Mouse (Mus musculus) heart, embryonic 14.5 days (tissue): ENCODE results near the gene BC025920. TPM values are rescaled to one million over a fixed set of nuclear protein-coding genes. Genes with fewer than 3 reads are reported as not detected.
"Not testable (repeated sequence)": the region's sequence is repeated elsewhere in the genome, so short reads cannot be mapped to it uniquely, and the experiment has no call there.

ENCODE experiments used
- ATAC-seq: fragments of 200-750 bp; cut with Nextera tagmentation; 2 replicates; pipeline ENCODE4 v1.8.0; 2017; ENCODE audit warnings: low read depth, moderate TSS enrichment; ENCODE audit not compliant: insufficient number of reproducible peaks, insufficient read depth, low FRiP score
- H3K27ac ChIP-seq, 2 experiments: fragments of 200-500 bp in 1 of 2; fragments of 300-500 bp in 1 of 2; sonication (generic) in 1 of 2; replicated peaks in 1 of 2; 2 replicates each; pipeline ENCODE4 v1.5.1; 2012 to 2014; ENCODE audit warnings: low read depth in 2 of 2, low read length in 2 of 2, control low read depth in 1 of 2, mild to moderate bottlenecking in 1 of 2, mixed read lengths in 1 of 2; ENCODE audit not compliant: control insufficient read depth in 1 of 2, insufficient read depth in 1 of 2
- H3K27me3 ChIP-seq: fragments of 300-500 bp; sonication (generic); 2 replicates; pipeline ENCODE4 v1.6.1; 2014; ENCODE audit warnings: mild to moderate bottlenecking, low read length, control low read depth; ENCODE audit not compliant: control insufficient read depth, insufficient read depth
- H3K36me3 ChIP-seq: fragments of 300-500 bp; sonication (generic); 2 replicates; pipeline ENCODE4 v1.6.1; 2014; ENCODE audit warnings: mild to moderate bottlenecking, control low read depth, low read length, mixed read lengths; ENCODE audit not compliant: control insufficient read depth, insufficient read depth
- H3K4me1 ChIP-seq, 2 experiments: fragments of 200-500 bp in 1 of 2; fragments of 300-500 bp in 1 of 2; sonication (generic) in 1 of 2; 2 replicates each; pipeline ENCODE4 v1.6.1; 2012 to 2014; ENCODE audit warnings: low read length in 2 of 2, control low read depth in 1 of 2, mixed read lengths in 1 of 2; ENCODE audit not compliant: control insufficient read depth in 2 of 2, insufficient read depth in 2 of 2
- H3K4me2 ChIP-seq: fragments of 300-500 bp; sonication (generic); 2 replicates; pipeline ENCODE4 v1.6.1; 2014; ENCODE audit warnings: mild to moderate bottlenecking, low read length
- H3K4me3 ChIP-seq, 2 experiments: fragments of 200-500 bp in 1 of 2; fragments of 300-500 bp in 1 of 2; sonication (generic) in 1 of 2; 2 replicates each; pipeline ENCODE4 v1.5.1; 2012 to 2014; ENCODE audit warnings: low read length in 2 of 2, mild to moderate bottlenecking in 2 of 2, control low read depth in 1 of 2, low read depth in 1 of 2, moderate library complexity in 1 of 2; ENCODE audit not compliant: control insufficient read depth in 1 of 2, insufficient read depth in 1 of 2
- H3K9ac ChIP-seq: fragments of 300-500 bp; sonication (generic); 2 replicates; pipeline ENCODE4 v1.6.1; 2014; ENCODE audit warnings: mild to moderate bottlenecking, low read length
- H3K9me3 ChIP-seq: fragments of 300-500 bp; sonication (generic); 2 replicates; pipeline ENCODE4 v1.6.1; 2016; ENCODE audit warnings: low read length, control low read depth; ENCODE audit not compliant: control insufficient read depth
- WGBS: fragments of 180-500 bp; shearing (Covaris S2); extraction: QIAGEN DNeasy Blood & Tissue Kit; methylation state at CpG from one replicate; pipeline ENCODE4 v1.1.7; 2014; 5-methylcytosine and 5-hydroxymethylcytosine counted together
- polyA plus RNA-seq: library from polyadenylated mRNA; unstranded; fragments of >200 nt; fragmentation: Nextera tagmentation; extraction: Ambion mirVana; gene quantifications from 2 replicates; pipeline ENCODE4 v1.2.1, GENCODE M21; 2014

The BC025920 gene
- polyA plus RNA-seq, 1 experiment from 2014 or later, result 0.35 TPM

GRCm38 (mm10) chr10:81633253-81634099, 27.4 kb downstream of the BC025920 start:
- Histone ChIP-seq H3K4me3 (peak overlapping the region; percentile 37 to 67), H3K4me2 (peak overlapping the region; percentile 66), H3K9me3 (no peaks in the 10 kb centered on the region), H3K9ac (peak overlapping the region; percentile 54), H3K27me3 (no peaks in the 10 kb centered on the region), H3K4me1 (peaks cover 0 to 8% of the 10 kb centered on the region in 2 experiments; a peak in 2 of 4 replicates), H3K36me3 (no peaks in the 10 kb centered on the region), H3K27ac (peak overlapping the region; percentile 37 to 65; a peak in 3 of 4 replicates)
- peak; percentile 84 for ATAC-seq
- WGBS, result 3% methylated on average over 34 of the region's 37 CpGs

DNA sequence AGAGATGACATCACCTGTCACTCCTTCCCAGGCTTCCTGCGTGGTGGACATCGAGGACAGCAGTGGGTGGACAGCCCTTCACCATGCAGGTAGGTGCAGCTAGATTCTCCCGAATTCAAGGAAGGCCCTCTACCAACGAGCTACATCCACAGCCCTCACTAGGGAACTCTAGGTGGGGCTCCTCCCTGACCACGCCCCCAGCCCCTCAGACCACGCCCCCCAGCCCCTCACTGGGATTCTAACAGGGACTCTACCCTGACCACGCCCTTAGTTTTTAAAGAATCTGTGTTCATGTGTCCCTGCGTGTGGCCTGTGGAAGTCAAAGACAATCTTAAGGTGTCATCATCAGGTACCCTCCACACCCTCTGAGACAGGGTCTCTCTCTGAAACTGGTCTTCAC, 30.3 kb downstream of the BC025920 start:
- Histone ChIP-seq H3K4me2 (no peak overlapping the region), H3K36me3 (no peaks in the 10 kb centered on the region), H3K27ac (no peak overlapping the region), H3K4me3 (no peak overlapping the region), H3K27me3 (no peaks in the 10 kb centered on the region), H3K9ac (no peak overlapping the region), H3K4me1 (peaks cover 0 to 8% of the 10 kb centered on the region in 2 experiments; a peak in 2 of 4 replicates), H3K9me3 (no peaks in the 10 kb centered on the region)
- no peak for ATAC-seq
- 15% methylated on average over 8 of the region's 8 CpGs for WGBS

GRCm38 (mm10) chr10:81638101-81638500, 32.0 kb downstream of the BC025920 start:
- no peaks in the 10 kb centered on the region for H3K27me3 ChIP-seq
- WGBS, result 64% methylated on average over 6 of the region's 6 CpGs
- no peaks in the 10 kb centered on the region for H3K9me3 ChIP-seq
- peaks cover 12 to 16% of the 10 kb centered on the region in 2 experiments for H3K4me1 ChIP-seq
- no peaks in the 10 kb centered on the region for H3K36me3 ChIP-seq
- H3K4me2 ChIP-seq, result no peak overlapping the region
- H3K4me3 ChIP-seq, result no peak overlapping the region
- no peak overlapping the region for H3K9ac ChIP-seq
- H3K27ac ChIP-seq, result no peak overlapping the region
- no peak for ATAC-seq

DNA sequence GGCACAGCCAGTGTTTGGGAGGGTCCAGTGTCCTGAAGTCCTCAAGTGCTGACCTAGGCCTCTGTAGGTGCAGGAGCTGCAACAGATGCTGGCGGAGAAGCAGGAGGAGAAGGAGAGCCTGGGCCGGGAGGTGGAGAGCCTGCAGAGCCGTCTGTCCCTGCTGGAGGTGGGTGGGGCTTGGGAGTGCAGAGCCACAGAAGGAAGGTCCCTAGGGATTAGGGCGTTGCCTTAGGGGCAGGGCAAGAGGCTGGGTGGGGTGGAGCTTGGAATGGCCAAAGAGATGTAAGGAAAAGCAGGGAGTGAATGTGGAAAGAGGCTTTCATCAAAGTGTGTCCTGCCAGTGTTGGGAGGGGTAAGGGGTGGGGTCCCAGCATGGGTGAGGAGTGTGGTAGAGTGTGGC, 34.8 kb downstream of the BC025920 start:
- ATAC-seq, H3K4me2 ChIP-seq, H3K27me3 ChIP-seq, H3K36me3 ChIP-seq, H3K9me3 ChIP-seq, H3K27ac ChIP-seq, H3K4me3 ChIP-seq, H3K9ac ChIP-seq: not testable (repeated sequence)
- H3K4me1 ChIP-seq, result peaks cover 11 to 18% of the 10 kb centered on the region in 2 experiments
- 54% methylated on average over 4 of the region's 4 CpGs for WGBS

- H3K36me3 ChIP-seq, result no peaks in the 10 kb centered on the region
- no peaks in the 10 kb centered on the region for H3K9me3 ChIP-seq
- no peak overlapping the region for H3K4me3 ChIP-seq
- H3K27ac ChIP-seq, result no peak overlapping the region
- H3K4me2 ChIP-seq, result peak overlapping the region; percentile 87; the same call in 1 of the 2 replicates
- no peak overlapping the region; the same call in 1 of the 2 replicates for H3K9ac ChIP-seq
- ATAC-seq, result no peak
- peaks cover 8 to 18% of the 10 kb centered on the region in 2 experiments for H3K4me1 ChIP-seq
- WGBS, result 86% methylated on average over 2 of the region's 2 CpGs
- H3K27me3 ChIP-seq, result no peaks in the 10 kb centered on the region
These were observed 35.5 kb downstream of the BC025920 start for GRCm38 (mm10) chr10:81641566-81641965.

- Histone ChIP-seq H3K4me2 (peak overlapping the region; percentile 87), H3K36me3 (no peaks in the 10 kb centered on the region), H3K27me3 (no peaks in the 10 kb centered on the region), H3K4me1 (peaks cover 8 to 18% of the 10 kb centered on the region in 2 experiments), H3K27ac (peak overlapping the region in 1 of 2 experiments; percentile 98; a peak in 1 of 4 replicates), H3K9ac (peak overlapping the region; percentile 98), H3K9me3 (no peaks in the 10 kb centered on the region), H3K4me3 (peak overlapping the region in 1 of 2 experiments; percentile 81; a peak in 2 of 4 replicates)
- ATAC-seq, result no peak
- WGBS, result 76% methylated on average over 8 of the region's 8 CpGs
These were observed 36.0 kb downstream of the BC025920 start for GRCm38 (mm10) chr10:81641978-81642647.

DNA sequence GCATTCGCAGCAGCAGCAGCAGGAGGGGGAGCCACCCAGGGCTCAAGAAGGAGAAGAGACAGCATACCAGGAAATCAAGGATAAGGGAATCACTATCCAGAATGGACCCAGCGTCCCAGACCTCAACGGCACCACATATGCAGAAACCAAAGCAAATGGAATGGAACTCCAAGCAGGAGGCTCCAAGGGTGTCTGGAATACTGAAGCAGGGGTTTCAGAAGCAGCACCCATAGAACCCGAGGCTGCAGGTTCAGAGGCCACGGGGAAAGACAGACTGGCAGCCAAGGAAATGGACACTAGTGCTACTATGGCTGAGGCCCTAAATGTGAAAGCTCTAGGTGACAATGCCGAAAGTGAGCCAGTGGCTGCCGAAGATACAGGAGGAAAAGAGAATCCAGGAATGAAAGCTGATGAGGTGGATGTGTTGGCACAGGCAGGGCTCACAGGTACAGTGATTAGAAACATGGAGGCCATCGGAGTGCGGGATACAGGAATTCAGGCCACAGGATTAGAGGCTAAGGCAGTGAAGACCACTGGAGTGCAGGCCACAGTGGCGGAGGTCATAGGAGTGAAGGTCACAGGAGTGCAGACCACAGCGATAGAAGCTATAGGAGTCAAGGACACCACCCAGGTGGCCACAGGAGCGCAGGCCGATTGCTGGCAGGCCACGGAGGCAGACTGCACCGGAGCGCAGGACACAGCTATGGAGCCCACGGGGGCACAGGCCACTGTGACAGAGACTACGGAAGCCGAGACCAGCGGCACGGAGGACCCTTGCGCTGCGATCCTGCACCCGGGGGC, 36.8 kb downstream of the BC025920 start:
- Histone ChIP-seq H3K36me3 (no peaks in the 10 kb centered on the region), H3K27me3 (no peaks in the 10 kb centered on the region), H3K9ac (peak overlapping the region; percentile 98), H3K4me2 (peak overlapping the region; percentile 87), H3K9me3 (no peaks in the 10 kb centered on the region), H3K4me3 (peak overlapping the region; percentile 73 to 81), H3K27ac (peak overlapping the region; percentile 91 to 98), H3K4me1 (peaks cover 8 to 18% of the 10 kb centered on the region in 2 experiments)
- peak; percentile 53 for ATAC-seq
- 22% methylated on average over 23 of the region's 24 CpGs for WGBS
